Comparison of ENCODE assay signal across 8 mouse cellular contexts in the genomic region with DNA sequence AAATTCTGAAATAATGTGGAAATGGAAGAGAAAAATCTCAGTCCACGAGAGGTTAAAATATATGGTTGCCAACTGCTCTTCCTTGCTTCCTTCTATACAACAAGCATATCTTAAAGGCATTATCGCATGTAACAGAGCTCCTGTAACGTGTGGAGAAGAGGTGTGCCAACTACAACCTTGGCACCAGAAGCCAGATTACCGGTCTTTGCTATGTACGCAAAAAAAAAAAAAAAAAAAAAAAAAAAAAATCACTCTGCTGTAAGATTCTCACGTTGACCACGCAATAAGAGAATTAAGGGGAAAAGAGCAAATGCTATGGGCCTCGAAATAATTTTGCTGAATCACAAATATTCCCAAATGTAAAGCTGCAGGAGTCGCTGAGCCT. TPM values are rescaled to one million over a fixed set of nuclear protein-coding genes. Genes with fewer than 3 reads are reported as not detected.
DNase-seq lines count a peak whose midpoint lies in the region; ATAC-seq and TF ChIP-seq lines count a peak whose summit lies in the region.

No protein-coding gene starts in this region.

- no peaks in the 10 kb centered on the region for H3K36me3 ChIP-seq in embryonic facial prominence, embryonic 12.5 days
- H3K36me3 ChIP-seq in intestine, embryonic 14.5 days (ENCODE audit: control insufficient read depth, insufficient read depth, low read length): no peaks in the 10 kb centered on the region
- H3K36me3 ChIP-seq in midbrain, postnatal 0 days (ENCODE audit: insufficient read depth, low read length): no peaks in the 10 kb centered on the region

- H3K4me3 ChIP-seq in left cerebral cortex, adult 2 months: peak overlapping the region; percentile 95
- H3K4me3 ChIP-seq in embryonic facial prominence, embryonic 12.5 days: peak overlapping the region; percentile 99
- H3K4me3 ChIP-seq in intestine, embryonic 14.5 days (ENCODE audit: low read depth, low read length): peak overlapping the region; percentile 94
- H3K4me3 ChIP-seq in midbrain, postnatal 0 days (ENCODE audit: low read depth, low read length): peak overlapping the region; percentile 98

- H3K4me1 ChIP-seq in embryonic facial prominence, embryonic 12.5 days: no peaks in the 10 kb centered on the region
- H3K4me1 ChIP-seq in intestine, embryonic 14.5 days (replicated peaks; ENCODE audit: control insufficient read depth, insufficient read depth, low read length): peaks cover 6% of the 10 kb centered on the region
- H3K4me1 ChIP-seq in midbrain, postnatal 0 days (ENCODE audit: insufficient read depth, low read length): no peaks in the 10 kb centered on the region

- TF ChIP-seq CTCF in left cerebral cortex, adult 2 months (IDR thresholded peaks at IDR 0.05): no peak
- no peak for TF ChIP-seq CTCF in midbrain, postnatal 0 days (IDR thresholded peaks at IDR 0.05)

- ATAC-seq in embryonic facial prominence, embryonic 12.5 days (ENCODE audit: insufficient number of reproducible peaks, insufficient read depth, low FRiP score, low TSS enrichment): no peak
- ATAC-seq in intestine, embryonic 14.5 days (replicated peaks; ENCODE audit: low FRiP score, low TSS enrichment, low read depth): no peak
- ATAC-seq in midbrain, postnatal 0 days (ENCODE audit: low FRiP score): no peak
- ATAC-seq in granulocyte monocyte progenitor cell, adult 5-6 weeks (replicated peaks; ENCODE audit: poor library complexity, severe bottlenecking): no peak

- peak overlapping the region; percentile 89 for H3K9ac ChIP-seq in embryonic facial prominence, embryonic 12.5 days
- peak overlapping the region; percentile 91 for H3K9ac ChIP-seq in intestine, embryonic 14.5 days (ENCODE audit: low read length)
- peak overlapping the region; percentile 81 for H3K9ac ChIP-seq in midbrain, postnatal 0 days (replicated peaks; ENCODE audit: low read length, poor library complexity, severe bottlenecking)

- intact Hi-C loops in left cerebral cortex, adult 2 months (cut with DNase I): no loop called here
- intact Hi-C loops in left cerebral cortex, postnatal 14 days (cut with DNase I): no loop called here

- 11% methylated on average over 9 of the region's 9 CpGs for WGBS in embryonic facial prominence, embryonic 12.5 days
- WGBS in intestine, embryonic 14.5 days: 8% methylated on average over 9 of the region's 9 CpGs
- 8% methylated on average over 9 of the region's 9 CpGs for WGBS in midbrain, postnatal 0 days

- H3K27me3 ChIP-seq in embryonic facial prominence, embryonic 12.5 days: no peaks in the 10 kb centered on the region
- no peaks in the 10 kb centered on the region for H3K27me3 ChIP-seq in intestine, embryonic 14.5 days (replicated peaks; ENCODE audit: control insufficient read depth, insufficient read depth, low read length)
- no peaks in the 10 kb centered on the region for H3K27me3 ChIP-seq in midbrain, postnatal 0 days (ENCODE audit: insufficient read depth, low read length)

- no peak for DNase-seq in left cerebral cortex, adult 2 months (ENCODE audit: extremely low spot score in 1 of 2, low spot score in 2 of 2)
- DNase-seq in left cerebral cortex, postnatal 14 days (ENCODE audit: low spot score in 2 of 2): no peak
- no peak for DNase-seq in intestine, embryonic 14.5 days (ENCODE audit: low spot score)
- peak; percentile 9 for DNase-seq in midbrain, postnatal 0 days (ENCODE audit: low spot score)
- DNase-seq in cerebellum, adult 11-12 months: no peak
- no peak for DNase-seq in natural killer cell, adult 2 months (ENCODE audit: low spot score in 2 of 2)

- peak overlapping the region; percentile 83 for H3K27ac ChIP-seq in left cerebral cortex, adult 2 months
- no peak overlapping the region for H3K27ac ChIP-seq in embryonic facial prominence, embryonic 12.5 days
- peak overlapping the region; percentile 83; the same call in 1 of the 2 replicates for H3K27ac ChIP-seq in intestine, embryonic 14.5 days (ENCODE audit: low read depth)
- H3K27ac ChIP-seq in midbrain, postnatal 0 days (ENCODE audit: low read depth, low read length): peak overlapping the region; percentile 84

- peak overlapping the region; percentile 62 for H3K4me2 ChIP-seq in embryonic facial prominence, embryonic 12.5 days (replicated peaks)
- H3K4me2 ChIP-seq in intestine, embryonic 14.5 days (ENCODE audit: low read length): peak overlapping the region; percentile 67
- peak overlapping the region; percentile 70 for H3K4me2 ChIP-seq in midbrain, postnatal 0 days (ENCODE audit: low read depth, low read length, poor library complexity, severe bottlenecking)

- H3K9me3 ChIP-seq in embryonic facial prominence, embryonic 12.5 days: no peaks in the 10 kb centered on the region
- no peaks in the 10 kb centered on the region for H3K9me3 ChIP-seq in intestine, embryonic 14.5 days (ENCODE audit: control insufficient read depth, low read length)
- H3K9me3 ChIP-seq in midbrain, postnatal 0 days (ENCODE audit: low read length): no peaks in the 10 kb centered on the region

RNA-seq across cellular contexts. Expression of gene Ipo11, which starts 0.9 kb away (rescaled TPM):
- 10 to 100 TPM; 58.9 to 59.3 TPM for total RNA-seq in left cerebral cortex, adult 2 months (2021)
- 10 to 100 TPM; 61.1 to 62.2 TPM for total RNA-seq in left cerebral cortex, postnatal 14 days (2021)
- 56.5 and 59.6 TPM in 2 replicates for polyA plus RNA-seq in embryonic facial prominence, embryonic 12.5 days (2016; fragmentation: Nextera tagmentation; extraction: Ambion mirVana)
- 57.7 and 59.9 TPM in 2 replicates for polyA plus RNA-seq in intestine, embryonic 14.5 days (2014; fragmentation: Nextera tagmentation; extraction: Ambion mirVana)
- total RNA-seq in midbrain, postnatal 0 days (2014; rRNA removed): 47.0 and 60.2 TPM in 2 replicates
- 30.2 and 33.6 TPM in 2 replicates for polyA plus RNA-seq in midbrain, postnatal 0 days (2015; fragmentation: Nextera tagmentation; extraction: Ambion mirVana)
- total RNA-seq in granulocyte monocyte progenitor cell, adult 5-6 weeks (2014; fragmentation: Nextera tagmentation): 32.7 and 42.3 TPM in 2 replicates
- 31.8 and 46.4 TPM in 2 replicates for total RNA-seq in granulocyte monocyte progenitor cell, adult 5-6 weeks (2017)

RNA-seq across cellular contexts. Expression of gene Dimt1, which starts 11.1 kb away (rescaled TPM):
- total RNA-seq in left cerebral cortex, adult 2 months (2021): 10 to 100 TPM; 21.0 to 23.1 TPM
- 10 to 100 TPM; 17.8 to 19.0 TPM for total RNA-seq in left cerebral cortex, postnatal 14 days (2021)
- polyA plus RNA-seq in embryonic facial prominence, embryonic 12.5 days (2016; fragmentation: Nextera tagmentation; extraction: Ambion mirVana): 51.1 and 51.8 TPM in 2 replicates
- polyA plus RNA-seq in intestine, embryonic 14.5 days (2014; fragmentation: Nextera tagmentation; extraction: Ambion mirVana): 49.3 and 49.6 TPM in 2 replicates
- total RNA-seq in midbrain, postnatal 0 days (2014; rRNA removed): 16.0 and 23.4 TPM in 2 replicates
- polyA plus RNA-seq in midbrain, postnatal 0 days (2015; fragmentation: Nextera tagmentation; extraction: Ambion mirVana): 29.7 TPM in 2 replicates
- total RNA-seq in granulocyte monocyte progenitor cell, adult 5-6 weeks (2014; fragmentation: Nextera tagmentation): 22.9 and 36.8 TPM in 2 replicates
- 15.4 and 23.5 TPM in 2 replicates for total RNA-seq in granulocyte monocyte progenitor cell, adult 5-6 weeks (2017)
